Mouse (Mus musculus) heart, embryonic 11.5 days (tissue): ENCODE data around the gene Ptf1a. TPM values are rescaled to one million over a fixed set of nuclear protein-coding genes. Genes with fewer than 3 reads are reported as not detected.
A peak's percentile ranks its signal among the peaks of the same experiment; 100 is the strongest.

Experiments
- ATAC-seq: fragments of 200-750 bp; cut with Nextera tagmentation; replicated peaks from 2 replicates; pipeline ENCODE4 v1.8.0; 2017; ENCODE audit warnings: moderate library complexity; ENCODE audit not compliant: insufficient number of reproducible peaks, low FRiP score, low TSS enrichment
- H3K27ac ChIP-seq: fragments of 300-500 bp; sonication (generic); 2 replicates; pipeline ENCODE4 v1.5.1; 2014; ENCODE audit warnings: mild to moderate bottlenecking, low read depth, low read length
- H3K27me3 ChIP-seq: fragments of 300-500 bp; sonication (generic); 2 replicates; pipeline ENCODE4 v1.6.1; 2014; ENCODE audit warnings: mild to moderate bottlenecking, low read length, mixed read lengths; ENCODE audit not compliant: control insufficient read depth, insufficient read depth
- H3K36me3 ChIP-seq: fragments of 300-500 bp; sonication (generic); 2 replicates; pipeline ENCODE4 v1.6.1; 2014; ENCODE audit warnings: mild to moderate bottlenecking, low read length, moderate library complexity, mixed read lengths; ENCODE audit not compliant: control insufficient read depth, insufficient read depth
- H3K4me1 ChIP-seq: fragments of 300-500 bp; sonication (generic); 2 replicates; pipeline ENCODE4 v1.6.1; 2014; ENCODE audit warnings: low read length; ENCODE audit not compliant: control insufficient read depth, insufficient read depth
- H3K4me2 ChIP-seq: fragments of 300-500 bp; sonication (generic); 2 replicates; pipeline ENCODE4 v1.6.1; 2014; ENCODE audit warnings: mild to moderate bottlenecking, moderate library complexity
- H3K4me3 ChIP-seq: fragments of 300-500 bp; sonication (generic); 2 replicates; pipeline ENCODE4 v1.5.1; 2014; ENCODE audit warnings: low read depth, low read length
- H3K9ac ChIP-seq: fragments of 300-500 bp; sonication (generic); 2 replicates; pipeline ENCODE4 v1.6.1; 2014; ENCODE audit warnings: mild to moderate bottlenecking, low read depth, low read length, moderate library complexity
- H3K9me3 ChIP-seq: fragments of 300-500 bp; sonication (generic); replicated peaks from 2 replicates; pipeline ENCODE4 v1.6.1; 2016; ENCODE audit warnings: low read length; ENCODE audit not compliant: control insufficient read depth
- WGBS: fragments of 180-500 bp; shearing (Covaris S2); extraction: QIAGEN DNeasy Blood & Tissue Kit; methylation state at CpG from one replicate; pipeline ENCODE4 v1.1.7; 2014; ENCODE audit not compliant: insufficient replicate concordance; 5-methylcytosine and 5-hydroxymethylcytosine counted together
- polyA plus RNA-seq: library from polyadenylated mRNA; unstranded; fragments of >200 nt; fragmentation: Nextera tagmentation; extraction: Ambion mirVana; gene quantifications from 2 replicates; pipeline ENCODE4 v1.2.1, GENCODE M21; 2014

The Ptf1a gene
- polyA plus RNA-seq, 1 experiment from 2014 or later = not detected

DNA sequence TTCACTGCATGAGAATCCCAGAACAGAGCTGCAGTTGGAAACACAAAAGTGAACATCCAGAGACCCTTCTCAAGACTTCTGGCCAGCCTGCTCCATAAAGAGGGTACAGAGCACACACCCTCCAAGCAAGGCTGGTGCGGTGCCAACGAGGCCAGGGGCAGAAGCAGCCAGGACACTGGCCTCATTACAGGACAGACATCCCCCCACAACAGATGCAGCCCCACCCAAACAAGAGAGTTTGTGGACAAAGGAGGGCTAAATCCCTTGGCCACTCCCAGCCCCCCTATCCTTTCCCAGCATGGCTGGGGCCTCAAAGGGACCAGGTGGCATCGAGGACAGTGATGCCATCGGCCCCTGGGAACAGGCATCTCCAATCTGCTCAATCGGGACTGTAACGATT lies 22.4 kb upstream of the Ptf1a start:
- no peak for ATAC-seq
- Histone ChIP-seq H3K4me2 (no peak overlapping the region), H3K9ac (no peak overlapping the region), H3K4me1 (no peaks in the 10 kb centered on the region), H3K27ac (no peak overlapping the region), H3K27me3 (peaks cover 34% of the 10 kb centered on the region), H3K9me3 (no peaks in the 10 kb centered on the region), H3K36me3 (no peaks in the 10 kb centered on the region), H3K4me3 (no peak overlapping the region)
- 81% methylated on average over 6 of the region's 6 CpGs for WGBS

- no peak overlapping the region for H3K9ac ChIP-seq
- no peaks in the 10 kb centered on the region for H3K9me3 ChIP-seq
- peaks cover 80% of the 10 kb centered on the region for H3K27me3 ChIP-seq
- peaks cover 5% of the 10 kb centered on the region; the same call in 1 of the 2 replicates for H3K4me1 ChIP-seq
- no peak overlapping the region for H3K27ac ChIP-seq
- no peaks in the 10 kb centered on the region for H3K36me3 ChIP-seq
- WGBS = 6% methylated on average over 10 of the region's 10 CpGs
- no peak overlapping the region for H3K4me3 ChIP-seq
- H3K4me2 ChIP-seq = no peak overlapping the region
- no peak for ATAC-seq
Observed at GRCm38 (mm10) chr2:19429031-19429430, 16.4 kb upstream of the Ptf1a start.

GRCm38 (mm10) chr2:19429691-19430690 lies 15.5 kb upstream of the Ptf1a start:
- Histone ChIP-seq H3K27me3 (peaks cover 84% of the 10 kb centered on the region), H3K27ac (no peak overlapping the region), H3K4me3 (no peak overlapping the region), H3K4me1 (peaks cover 5% of the 10 kb centered on the region; the same call in 1 of the 2 replicates), H3K9me3 (no peaks in the 10 kb centered on the region), H3K4me2 (peak overlapping the region; percentile 44; the same call in 1 of the 2 replicates), H3K36me3 (no peaks in the 10 kb centered on the region), H3K9ac (no peak overlapping the region)
- no peak for ATAC-seq
- 6% methylated on average over 31 of the region's 31 CpGs for WGBS

DNA sequence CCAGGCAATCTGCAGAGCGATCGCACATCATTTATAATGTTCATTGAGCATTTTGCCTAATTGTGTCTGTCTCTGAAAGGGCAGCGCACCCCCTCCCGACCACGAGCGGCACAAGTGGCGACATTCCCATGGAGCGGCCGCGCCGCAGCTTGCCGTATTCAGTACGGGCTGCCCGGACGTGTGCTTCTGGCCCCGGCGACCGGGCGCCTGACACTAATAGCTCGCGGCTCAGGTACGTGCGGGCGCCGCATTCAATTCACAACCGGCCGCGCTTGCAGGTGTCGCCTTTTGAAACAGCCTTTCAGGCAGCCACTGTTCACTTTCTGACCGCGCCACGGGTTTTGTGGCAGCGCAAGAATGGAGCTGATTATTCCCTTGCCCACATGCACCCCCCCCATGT lies 14.7 kb upstream of the Ptf1a start:
- Histone ChIP-seq H3K27me3 (peaks cover 87% of the 10 kb centered on the region), H3K9me3 (no peaks in the 10 kb centered on the region), H3K4me3 (peak overlapping the region; percentile 32), H3K27ac (no peak overlapping the region), H3K4me1 (peaks cover 5% of the 10 kb centered on the region; the same call in 1 of the 2 replicates), H3K36me3 (no peaks in the 10 kb centered on the region), H3K9ac (no peak overlapping the region), H3K4me2 (peak overlapping the region; percentile 44)
- WGBS = under 1% methylated on average over 33 of the region's 33 CpGs
- no peak for ATAC-seq

GRCm38 (mm10) chr2:19431186-19431585 lies 14.3 kb upstream of the Ptf1a start:
- WGBS = under 1% methylated on average over 18 of the region's 18 CpGs

DNA sequence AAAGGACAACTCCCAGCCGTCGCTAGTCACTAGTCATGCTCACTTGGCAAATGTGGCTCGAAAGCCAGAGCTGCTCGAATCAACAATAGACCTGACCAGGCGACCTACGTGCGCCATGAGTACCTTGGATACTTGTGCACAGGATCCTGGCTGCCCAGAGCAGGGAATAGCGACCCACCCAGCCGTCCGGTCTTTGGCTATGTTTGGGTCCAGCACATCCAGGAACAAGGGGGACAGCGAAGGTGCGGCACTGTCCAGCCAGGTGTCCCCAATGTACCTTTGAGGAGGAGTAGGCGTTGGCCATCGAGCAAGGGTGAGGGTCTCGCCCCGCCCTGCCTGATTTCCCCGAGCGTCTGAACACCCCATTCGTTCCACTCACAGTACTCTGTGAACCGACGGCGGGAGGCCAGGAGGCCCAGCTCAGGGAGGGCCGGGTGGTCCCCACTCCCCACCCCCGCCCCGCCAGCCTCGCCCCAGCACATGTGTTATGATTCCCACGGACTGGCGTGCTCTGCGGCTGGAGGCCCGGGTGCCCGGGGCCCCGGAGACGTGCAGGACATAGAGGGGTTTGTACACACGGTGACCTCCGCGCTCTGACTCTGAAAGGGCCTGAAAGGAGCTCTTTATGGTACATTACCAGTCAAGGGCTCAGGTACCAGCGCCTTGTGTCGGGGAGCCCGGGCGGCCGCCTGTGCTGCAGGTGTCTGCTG lies 13.7 kb upstream of the Ptf1a start:
- 0 out of 2 replicates have a peak, but pooled peaks have one; percentile 4 for ATAC-seq
- peaks cover 84% of the 10 kb centered on the region for H3K27me3 ChIP-seq
- no peak overlapping the region for H3K9ac ChIP-seq
- H3K9me3 ChIP-seq = no peaks in the 10 kb centered on the region
- peak overlapping the region; percentile 6 for H3K4me3 ChIP-seq
- H3K36me3 ChIP-seq = no peaks in the 10 kb centered on the region
- WGBS = 4% methylated on average over 41 of the region's 41 CpGs
- H3K4me1 ChIP-seq = peaks cover 5% of the 10 kb centered on the region; the same call in 1 of the 2 replicates
- no peak overlapping the region for H3K27ac ChIP-seq
- H3K4me2 ChIP-seq = peak overlapping the region; percentile 35

More at GRCm38 (mm10) chr2:19431186-19431585, 14.3 kb upstream of the Ptf1a start:
- Histone ChIP-seq H3K9me3 (no peaks in the 10 kb centered on the region), H3K4me2 (peak overlapping the region; percentile 44), H3K4me1 (peaks cover 5% of the 10 kb centered on the region; the same call in 1 of the 2 replicates), H3K27ac (no peak overlapping the region), H3K27me3 (peaks cover 89% of the 10 kb centered on the region), H3K4me3 (peak overlapping the region; percentile 32), H3K9ac (no peak overlapping the region), H3K36me3 (no peaks in the 10 kb centered on the region)
- ATAC-seq = no peak

- Histone ChIP-seq H3K4me2 (no peak overlapping the region), H3K4me3 (no peak overlapping the region), H3K9me3 (no peaks in the 10 kb centered on the region), H3K9ac (no peak overlapping the region), H3K4me1 (peaks cover 3% of the 10 kb centered on the region; the same call in 1 of the 2 replicates), H3K27ac (no peak overlapping the region), H3K27me3 (peaks cover 83% of the 10 kb centered on the region), H3K36me3 (no peaks in the 10 kb centered on the region)
- 5% methylated on average over 9 of the region's 9 CpGs for WGBS
- no peak for ATAC-seq
Observed at GRCm38 (mm10) chr2:19444346-19444745, 1.1 kb upstream of the Ptf1a start.

- Histone ChIP-seq H3K9me3 (no peaks in the 10 kb centered on the region), H3K27ac (no peak overlapping the region), H3K4me2 (peak overlapping the region; percentile 51), H3K4me3 (peak overlapping the region; percentile 22), H3K4me1 (peaks cover 3% of the 10 kb centered on the region; the same call in 1 of the 2 replicates), H3K36me3 (no peaks in the 10 kb centered on the region), H3K27me3 (peaks cover 93% of the 10 kb centered on the region), H3K9ac (no peak overlapping the region)
- ATAC-seq = no peak
- WGBS = under 1% methylated on average over 67 of the region's 67 CpGs
Observed at GRCm38 (mm10) chr2:19445871-19446501, 523 bp downstream of the Ptf1a start.
